Mouse (Mus musculus): Measurements from ENCODE around the gene Tbc1d8.

Tbc1d8 gene

DNA sequence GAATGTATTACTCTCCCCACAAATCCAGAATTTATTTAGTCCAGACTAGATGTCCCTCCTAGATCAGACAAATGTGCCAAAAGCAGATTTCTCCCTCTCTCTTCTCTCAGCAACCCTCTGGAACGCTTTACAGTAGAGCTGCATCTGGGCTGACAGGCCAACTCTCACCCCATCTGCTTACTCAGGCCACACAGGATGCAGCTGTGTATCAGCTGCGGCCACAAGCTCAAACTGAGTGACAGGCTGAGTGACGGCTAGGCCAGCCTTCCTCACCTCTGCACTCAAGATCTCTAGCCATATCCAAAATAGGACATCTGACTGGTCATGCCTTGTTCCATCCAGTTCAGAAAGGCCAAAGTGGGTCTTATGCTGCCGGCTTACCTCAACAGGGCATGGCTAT is 82.2 kb downstream of the Tbc1d8 start:
- no peak for DNase-seq (ENCODE audit: low read depth, low spot score)

- DNase-seq (ENCODE audit: low read depth, low spot score), result no peak
These were observed 83.9 kb downstream of the Tbc1d8 start for GRCm38 (mm10) chr1:39394650-39395049.

GRCm38 (mm10) chr1:39394096-39394495 is 84.5 kb downstream of the Tbc1d8 start:
- DNase-seq (ENCODE audit: low read depth, low spot score), result peak; percentile 58

DNA sequence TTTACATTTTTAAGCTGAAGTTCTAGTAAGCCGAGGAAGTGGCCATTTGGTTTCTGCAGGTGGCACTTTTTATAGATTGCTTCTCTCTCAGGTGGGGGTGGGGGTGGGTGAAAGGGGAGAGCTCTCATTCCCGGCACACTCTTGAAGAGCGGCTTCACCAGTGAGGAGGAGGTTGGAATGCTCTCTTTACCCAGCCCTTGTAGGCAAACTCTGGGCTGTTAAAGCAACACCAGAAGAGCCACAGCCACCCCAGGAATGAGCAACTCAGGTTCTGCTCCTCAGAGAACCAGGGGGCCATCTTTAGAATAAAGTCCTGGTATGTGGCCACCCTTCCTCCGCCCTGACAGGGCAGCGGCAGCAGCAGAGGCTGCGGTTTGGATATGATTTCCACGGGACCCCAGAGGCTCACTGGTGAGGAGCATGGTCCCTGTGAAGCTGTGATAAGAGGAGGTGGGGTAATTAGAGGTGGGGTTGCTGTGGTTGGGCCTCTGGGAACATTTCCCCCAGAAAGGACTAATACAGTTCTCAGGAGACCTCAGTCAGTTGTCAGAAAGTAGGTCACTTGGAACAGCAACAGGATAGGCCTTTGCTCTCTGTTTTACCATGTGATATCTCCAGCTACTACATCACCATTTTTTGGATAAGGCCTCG is 85.2 kb downstream of the Tbc1d8 start:
- no peak for DNase-seq (ENCODE audit: low read depth, low spot score)

GRCm38 (mm10) chr1:39392189-39392588 is 86.4 kb downstream of the Tbc1d8 start:
- DNase-seq (ENCODE audit: low read depth, low spot score), result peak; percentile 46

DNA sequence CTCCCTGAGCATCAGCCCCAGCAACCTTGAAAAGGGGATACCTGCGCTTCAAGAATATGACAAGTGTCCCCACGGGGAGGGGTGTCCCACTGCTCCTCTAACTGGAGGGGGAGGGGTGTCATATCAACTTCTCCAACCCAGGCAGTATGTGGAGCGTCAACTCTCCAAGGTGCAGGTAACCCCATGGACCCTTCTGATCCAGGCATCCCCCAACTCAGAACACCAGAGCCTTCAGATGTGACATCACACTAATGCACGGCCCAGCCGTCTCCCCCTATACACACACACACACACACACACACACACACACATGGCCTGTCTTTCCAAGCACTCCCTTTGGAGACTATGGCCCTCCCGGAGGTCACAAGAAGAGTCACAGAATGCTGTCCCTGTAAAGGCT is 86.9 kb downstream of the Tbc1d8 start:
- DNase-seq (ENCODE audit: low read depth, low spot score), result no peak

DNA sequence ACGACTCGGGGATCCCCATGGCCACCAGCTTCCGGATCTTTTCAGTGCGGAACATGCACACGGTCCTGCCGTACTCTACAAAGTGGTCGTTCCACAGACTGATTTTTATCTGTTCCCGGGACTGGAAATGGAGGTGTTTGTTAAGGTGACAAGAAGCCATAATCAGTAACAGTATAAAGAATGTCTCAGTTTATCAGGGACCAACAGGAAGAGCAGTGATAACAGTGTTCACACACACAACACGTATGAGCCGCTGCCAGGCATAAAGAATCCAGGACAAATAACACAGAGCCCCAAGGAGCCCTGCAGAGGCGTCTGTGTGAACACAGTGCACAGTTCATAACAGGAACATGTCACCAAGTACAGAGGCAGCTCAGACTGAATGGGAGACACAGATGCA is 89.2 kb downstream of the Tbc1d8 start:
- no peak for DNase-seq (ENCODE audit: low read depth, low spot score)

GRCm38 (mm10) chr1:39388163-39388562 is 90.4 kb downstream of the Tbc1d8 start:
- DNase-seq (ENCODE audit: low read depth, low spot score), result no peak

DNA sequence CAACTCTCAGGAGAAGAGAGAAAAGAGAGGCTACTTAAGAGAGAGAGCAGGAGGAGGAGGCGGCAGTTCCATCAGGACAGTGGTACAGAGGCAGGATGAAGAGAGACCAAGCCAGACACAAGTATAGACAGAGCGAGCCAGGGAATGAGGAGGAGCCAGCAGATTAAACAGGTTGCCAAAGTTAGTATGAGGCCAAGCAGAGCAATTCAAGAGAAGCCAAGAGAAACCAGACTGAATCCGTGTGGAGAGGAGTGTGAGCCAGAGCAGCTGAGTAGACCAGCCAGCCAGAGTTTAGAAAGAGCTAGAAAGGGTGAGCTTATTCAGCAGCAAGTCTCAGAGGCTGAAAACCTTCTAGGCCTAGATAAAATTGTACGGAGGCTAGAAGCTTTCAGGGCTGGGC is 91.1 kb downstream of the Tbc1d8 start:
- DNase-seq (ENCODE audit: low read depth, low spot score), result peak; percentile 53

DNA sequence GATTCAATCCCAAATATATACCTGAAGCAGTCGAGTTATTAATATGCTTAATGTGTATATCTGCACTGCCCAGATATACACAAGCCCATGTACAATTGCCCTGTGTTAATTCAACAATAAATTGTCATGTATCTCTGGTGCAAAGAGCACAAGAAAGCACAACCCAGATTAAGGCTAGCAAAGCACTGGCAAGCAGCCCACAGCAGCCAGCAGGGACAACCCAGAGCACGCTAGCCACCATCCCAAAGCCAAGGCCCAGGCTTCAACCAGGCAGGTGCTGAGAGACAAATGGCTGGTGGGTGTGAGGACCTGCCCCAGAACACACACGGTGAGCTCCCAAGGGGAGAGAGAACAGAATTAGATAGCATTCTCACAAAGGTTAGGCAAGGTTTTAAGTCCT is 92.1 kb downstream of the Tbc1d8 start:
- DNase-seq (ENCODE audit: low read depth, low spot score), result no peak

DNA sequence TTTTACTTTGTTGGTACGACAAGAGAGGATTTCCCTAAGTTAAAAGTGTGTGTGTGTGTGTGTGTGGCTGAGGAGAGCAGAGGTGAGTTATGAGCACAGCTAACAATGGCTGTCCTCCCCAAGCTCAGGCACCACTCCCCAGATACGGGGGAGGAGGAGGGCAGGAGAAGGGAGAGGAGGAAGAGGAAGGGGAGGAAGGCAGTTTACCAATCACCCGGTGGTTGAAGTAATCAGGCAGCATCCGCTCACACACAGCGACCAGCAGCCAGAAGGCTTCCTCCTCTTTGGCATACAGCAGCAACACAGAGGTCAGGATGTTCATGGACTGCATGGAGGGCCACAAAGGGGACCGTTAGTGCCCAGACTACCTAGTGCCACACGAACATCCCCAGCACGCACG is 93.6 kb downstream of the Tbc1d8 start:
- DNase-seq (ENCODE audit: low read depth, low spot score), result no peak

DNA sequence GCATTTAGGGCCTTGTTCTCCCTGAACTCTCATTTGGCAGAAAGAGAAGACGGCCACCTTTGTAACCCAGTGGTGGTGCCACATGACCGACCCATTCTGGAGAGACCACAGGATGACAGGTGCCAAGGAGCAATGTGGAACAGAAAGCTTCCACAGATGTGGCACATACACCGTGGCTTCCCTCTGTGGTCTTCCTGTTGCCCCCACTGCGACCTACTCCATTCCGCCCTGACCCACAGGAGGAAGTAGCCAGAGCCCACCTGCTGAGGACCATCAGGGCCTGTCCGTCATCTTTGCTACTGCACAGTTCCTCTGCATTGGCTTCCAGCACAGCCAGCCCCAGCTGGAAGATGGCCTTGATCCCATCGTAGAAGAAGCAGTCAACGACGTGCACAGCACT is 97.5 kb downstream of the Tbc1d8 start:
- no peak for DNase-seq (ENCODE audit: low read depth, low spot score)

DNA sequence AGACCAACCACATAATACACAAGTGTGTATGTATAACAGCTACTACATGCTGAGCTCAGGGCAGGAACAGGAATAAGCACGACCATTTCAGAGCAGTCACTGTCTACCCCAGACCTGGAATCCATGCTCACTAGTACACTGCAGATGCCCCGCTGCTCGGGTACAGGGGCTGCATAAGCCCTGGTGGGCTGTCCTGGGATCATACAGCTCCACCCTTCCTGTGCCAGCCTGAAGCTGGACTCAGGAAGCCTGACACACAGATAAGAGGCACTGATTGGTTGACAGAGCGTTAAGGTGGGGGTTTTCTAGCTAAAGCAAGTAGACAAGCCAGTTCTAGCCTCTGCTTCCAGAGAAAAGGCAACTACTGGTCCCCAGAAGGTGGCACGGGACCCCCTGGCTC is 99.5 kb downstream of the Tbc1d8 start:
- DNase-seq (ENCODE audit: low read depth, low spot score), result no peak

- no peak for DNase-seq (ENCODE audit: low read depth, low spot score)
These were observed 100.0 kb downstream of the Tbc1d8 start for GRCm38 (mm10) chr1:39378540-39378939.

DNA sequence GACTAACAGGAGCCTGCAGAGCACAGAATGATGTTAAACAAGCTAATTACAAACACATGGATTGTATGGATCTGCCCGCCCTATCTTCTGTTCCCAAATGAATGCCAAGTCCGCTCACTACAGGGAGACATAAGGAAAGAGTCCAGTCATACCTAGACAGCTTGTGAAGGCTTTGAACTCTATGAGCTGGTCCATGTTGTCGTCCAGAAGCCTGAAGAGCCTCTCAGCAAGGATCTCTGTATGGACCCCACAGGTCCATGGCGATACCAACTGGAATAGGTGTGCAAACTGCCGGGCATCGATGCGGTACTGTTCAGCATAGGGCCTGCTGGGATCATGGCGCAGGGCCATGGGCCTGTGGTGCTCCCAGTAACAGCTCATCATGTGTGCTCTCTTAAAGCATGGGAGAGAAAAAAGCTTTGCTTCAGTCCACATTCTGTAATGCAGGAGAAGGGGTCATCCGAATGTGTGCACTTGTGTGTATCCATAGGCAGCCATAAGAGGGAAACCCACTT is 101.8 kb downstream of the Tbc1d8 start:
- DNase-seq (ENCODE audit: low read depth, low spot score), result no peak

DNA sequence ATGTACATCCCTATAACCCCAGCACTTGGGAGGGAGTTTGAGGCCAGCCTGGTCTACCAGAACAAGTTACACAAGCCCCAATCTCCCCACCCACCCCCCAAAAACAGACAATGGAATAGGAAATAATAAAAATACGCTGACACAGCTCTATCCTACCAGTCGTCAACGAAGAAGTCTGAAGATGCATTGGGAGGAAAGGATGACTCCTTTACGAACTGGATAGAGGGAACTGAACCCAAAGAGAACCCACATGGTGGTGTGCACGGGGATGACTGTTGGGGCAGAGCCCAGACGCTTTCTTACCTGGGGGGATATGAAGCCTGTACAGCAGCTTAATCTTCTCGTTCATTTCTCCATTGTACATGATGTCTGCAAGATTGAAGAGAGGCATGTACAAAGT is 102.4 kb downstream of the Tbc1d8 start:
- DNase-seq (ENCODE audit: low read depth, low spot score), result no peak

GRCm38 (mm10) chr1:39374231-39374809 is 104.2 kb downstream of the Tbc1d8 start:
- no peak for DNase-seq (ENCODE audit: low read depth, low spot score)

GRCm38 (mm10) chr1:39373378-39373777 is 105.2 kb downstream of the Tbc1d8 start:
- DNase-seq (ENCODE audit: low read depth, low spot score), result no peak

GRCm38 (mm10) chr1:39372220-39372843 is 106.2 kb downstream of the Tbc1d8 start:
- no peak for DNase-seq (ENCODE audit: low read depth, low spot score)

DNA sequence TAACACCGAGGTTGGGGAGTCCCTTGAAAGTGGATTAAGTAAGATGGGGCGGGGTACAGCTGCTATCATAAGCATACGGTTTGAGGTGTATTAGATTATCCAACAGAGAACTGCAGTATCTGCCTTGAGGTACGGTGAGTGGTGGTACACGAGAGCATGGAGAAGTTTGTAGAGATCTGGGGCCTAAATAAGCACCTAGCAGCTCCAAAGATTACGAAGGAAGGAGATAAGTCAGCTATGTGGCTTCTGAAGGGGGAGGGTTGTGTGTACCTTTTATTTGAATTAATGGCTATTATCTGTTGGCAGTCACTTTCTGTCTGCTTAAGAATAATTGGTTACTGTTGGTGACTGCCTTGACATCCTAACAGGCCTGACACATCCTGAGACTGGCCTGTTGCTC is 108.1 kb downstream of the Tbc1d8 start:
- no peak for DNase-seq (ENCODE audit: low read depth, low spot score)

GRCm38 (mm10) chr1:39368267-39368841 is 110.2 kb downstream of the Tbc1d8 start:
- no peak for DNase-seq (ENCODE audit: low read depth, low spot score)

DNA sequence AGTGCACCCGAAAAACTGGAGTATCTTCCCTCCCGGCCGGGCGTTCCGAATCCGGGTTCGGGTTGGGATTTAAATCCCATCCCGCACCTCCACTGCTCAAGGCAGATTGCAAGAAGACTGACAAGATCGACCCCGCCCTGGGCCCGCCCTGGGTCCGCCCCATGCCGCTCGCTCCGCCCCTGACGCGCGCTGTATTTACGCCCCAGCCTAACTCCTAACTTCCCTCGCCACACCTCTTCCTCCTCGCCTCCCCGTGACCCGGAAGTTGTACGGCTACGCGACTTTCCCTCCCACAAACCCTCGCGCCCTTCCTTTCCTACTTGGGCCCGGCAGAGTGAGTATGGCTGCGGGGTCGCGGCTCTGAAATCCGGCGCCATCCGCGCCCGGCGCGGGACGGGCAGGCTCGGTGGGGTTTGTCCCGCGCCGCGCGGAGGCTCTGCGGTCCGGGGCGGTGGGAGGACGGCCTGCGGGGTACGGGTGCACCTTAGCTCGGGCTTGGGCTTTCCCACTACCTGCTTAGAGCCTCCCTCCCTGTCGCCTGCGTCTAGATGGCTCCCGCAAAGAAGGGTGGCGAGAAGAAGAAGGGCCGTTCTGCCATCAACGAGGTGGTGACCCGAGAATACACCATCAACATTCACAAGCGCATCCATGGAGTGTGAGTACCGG is 110.8 kb downstream of the Tbc1d8 start, which contains the start of gene Rpl31:
TSS of gene Rpl31 (plus strand) at position 242 of the 666 bp plus-strand sequence.
- peak; percentile 93 for DNase-seq (ENCODE audit: low read depth, low spot score)

Data from skeletal muscle tissue, adult 2 months (tissue).